Mouse (Mus musculus) brain, embryonic 14.5 days (tissue): ENCODE results near the gene Rsph14.

ENCODE experiments used
- CTCF ChIP-seq: fragments of 200-500 bp; IDR thresholded peaks from 2 replicates; pipeline ENCODE4 v1.5.1; 2012; ENCODE audit warnings: inconsistent platforms, mild to moderate bottlenecking, moderate library complexity, borderline replicate concordance; ENCODE audit not compliant: insufficient read depth, insufficient read length; ENCODE audit errors: extremely low read depth
- POLR2A ChIP-seq: fragments of 200-500 bp; IDR thresholded peaks from 2 replicates; pipeline ENCODE4 v1.6.1; 2012; ENCODE audit warnings: mild to moderate bottlenecking, inconsistent platforms, borderline replicate concordance; ENCODE audit not compliant: poor library complexity, insufficient read depth, insufficient read length, severe bottlenecking; ENCODE audit errors: extremely low read depth

DNA sequence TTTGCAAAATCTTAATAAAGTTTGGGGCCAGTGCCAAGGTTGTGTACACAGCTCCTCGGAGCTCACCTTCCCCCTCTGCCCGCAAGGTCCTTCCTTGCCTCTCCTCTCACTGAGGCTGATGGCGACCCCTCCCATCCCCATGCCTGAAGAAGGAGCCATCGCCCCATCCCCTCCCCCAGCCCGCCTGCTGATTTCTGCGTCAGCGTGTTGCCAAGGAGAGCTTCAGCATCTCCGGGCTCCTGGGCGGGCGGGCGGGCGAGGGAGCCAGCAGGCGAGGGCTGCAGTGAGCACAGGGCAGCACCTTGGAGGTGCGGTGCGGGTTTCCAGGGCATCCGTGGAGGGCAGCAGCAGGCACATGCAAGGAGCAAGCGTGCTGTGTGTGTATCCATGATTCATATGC lies 37.0 kb downstream of the Rsph14 start:
- no peak for TF ChIP-seq POLR2A
- TF ChIP-seq CTCF = no peak
